Mouse (Mus musculus): ENCODE measurements at regions not wholly inside any gene's neighbourhood (a gene's known extent, or its start where the extent isn't known, plus 50 kb on each side); places are given as distances from the start of the nearest gene placed in this dataset.
A peak's percentile ranks its signal among the peaks of the same experiment; 100 is the strongest.
"Not testable (repeated sequence)": the region's sequence is repeated elsewhere in the genome, so short reads cannot be mapped to it uniquely, and the experiment has no call there.

- peaks cover 2% of the 10 kb centered on the region; the same call in 1 of the 2 replicates for H3K4me1 ChIP-seq (ENCODE audit: insufficient read depth)
- no peak overlapping the region for H3K4me3 ChIP-seq (ENCODE audit: low read depth, low read length)
- H3K9ac ChIP-seq (replicated peaks) = no peak overlapping the region
- H3K27me3 ChIP-seq (ENCODE audit: insufficient read depth, low read length) = no peaks in the 10 kb centered on the region
- H3K36me3 ChIP-seq (replicated peaks; ENCODE audit: insufficient read depth, low read length) = no peaks in the 10 kb centered on the region
- no peaks in the 10 kb centered on the region for H3K9me3 ChIP-seq (ENCODE audit: low read length)
- DNase-seq (no peak), ATAC-seq (no peak)
- no peak overlapping the region for H3K27ac ChIP-seq (ENCODE audit: low read depth)
- H3K4me2 ChIP-seq (ENCODE audit: low read depth, low read length) = no peak overlapping the region
- no peak for TF ChIP-seq EP300 (IDR thresholded peaks at IDR 0.05; ENCODE audit: low read depth)
- no peak for TF ChIP-seq CTCF (IDR thresholded peaks at IDR 0.05; ENCODE audit: low read depth)
Measured at GRCm38 (mm10) chr2:48328204-48328603, 485.7 kb upstream of the Acvr2a start.

- WGBS (ENCODE audit: insufficient replicate concordance) = 30% methylated on average over 10 of the region's 10 CpGs
- H3K9me3 ChIP-seq (ENCODE audit: low read length) = 0 out of 2 replicates have a peak, but pooled peaks cover 3% of the 10 kb centered on the region
- H3K4me3 ChIP-seq (ENCODE audit: low read depth, low read length) = peak overlapping the region; percentile 40
- H3K27me3 ChIP-seq (ENCODE audit: insufficient read depth, low read length) = no peaks in the 10 kb centered on the region
- ATAC-seq = peak; percentile 35
- no peak for DNase-seq
- TF ChIP-seq EP300 (IDR thresholded peaks at IDR 0.05; ENCODE audit: low read depth) (no peak), CTCF (IDR thresholded peaks at IDR 0.05; ENCODE audit: low read depth) (no peak)
- H3K9ac ChIP-seq (replicated peaks) = peak overlapping the region; percentile 46; the same call in 1 of the 2 replicates
- no peak overlapping the region; the same call in 1 of the 2 replicates for H3K27ac ChIP-seq (ENCODE audit: low read depth)
- H3K36me3 ChIP-seq (replicated peaks; ENCODE audit: insufficient read depth, low read length) = no peaks in the 10 kb centered on the region
- peak overlapping the region; percentile 62 for H3K4me2 ChIP-seq (ENCODE audit: low read depth, low read length)
- H3K4me1 ChIP-seq (ENCODE audit: insufficient read depth) = peaks cover 2% of the 10 kb centered on the region; the same call in 1 of the 2 replicates
Measured at GRCm38 (mm10) chr2:48332783-48333182, 481.1 kb upstream of the Acvr2a start.

GRCm38 (mm10) chr2:48348021-48348420 lies 465.9 kb upstream of the Acvr2a start:
- Histone ChIP-seq H3K4me1 (ENCODE audit: insufficient read depth) (no peaks in the 10 kb centered on the region), H3K9ac (replicated peaks) (no peak overlapping the region), H3K27ac (ENCODE audit: low read depth) (no peak overlapping the region), H3K4me3 (ENCODE audit: low read depth, low read length) (no peak overlapping the region), H3K4me2 (ENCODE audit: low read depth, low read length) (no peak overlapping the region), H3K36me3 (replicated peaks; ENCODE audit: insufficient read depth, low read length) (no peaks in the 10 kb centered on the region), H3K9me3 (ENCODE audit: low read length) (no peaks in the 10 kb centered on the region), H3K27me3 (ENCODE audit: insufficient read depth, low read length) (no peaks in the 10 kb centered on the region)
- DNase-seq (no peak), ATAC-seq (no peak)
- TF ChIP-seq EP300 (IDR thresholded peaks at IDR 0.05; ENCODE audit: low read depth) (no peak), CTCF (IDR thresholded peaks at IDR 0.05; ENCODE audit: low read depth) (no peak)
- WGBS (ENCODE audit: insufficient replicate concordance) = 77% methylated on average over 4 of the region's 4 CpGs

GRCm38 (mm10) chr2:48349794-48350193 lies 464.1 kb upstream of the Acvr2a start:
- no peak for DNase-seq
- Histone ChIP-seq H3K36me3 (replicated peaks; ENCODE audit: insufficient read depth, low read length) (no peaks in the 10 kb centered on the region), H3K4me1 (ENCODE audit: insufficient read depth) (no peaks in the 10 kb centered on the region), H3K27ac (ENCODE audit: low read depth) (no peak overlapping the region), H3K4me2 (ENCODE audit: low read depth, low read length) (no peak overlapping the region), H3K9me3 (ENCODE audit: low read length) (no peaks in the 10 kb centered on the region), H3K9ac (replicated peaks) (no peak overlapping the region), H3K4me3 (ENCODE audit: low read depth, low read length) (no peak overlapping the region), H3K27me3 (ENCODE audit: insufficient read depth, low read length) (no peaks in the 10 kb centered on the region)
- TF ChIP-seq CTCF (IDR thresholded peaks at IDR 0.05; ENCODE audit: low read depth) (no peak), EP300 (IDR thresholded peaks at IDR 0.05; ENCODE audit: low read depth) (no peak)
- WGBS (ENCODE audit: insufficient replicate concordance) = 55% methylated on average over 3 of the region's 3 CpGs
- ATAC-seq = no peak

- Histone ChIP-seq H3K36me3 (replicated peaks; ENCODE audit: insufficient read depth, low read length) (no peaks in the 10 kb centered on the region), H3K27me3 (ENCODE audit: insufficient read depth, low read length) (no peaks in the 10 kb centered on the region), H3K4me3 (ENCODE audit: low read depth, low read length) (no peak overlapping the region), H3K27ac (ENCODE audit: low read depth) (no peak overlapping the region), H3K9me3 (ENCODE audit: low read length) (no peaks in the 10 kb centered on the region), H3K4me2 (ENCODE audit: low read depth, low read length) (no peak overlapping the region), H3K4me1 (ENCODE audit: insufficient read depth) (no peaks in the 10 kb centered on the region), H3K9ac (replicated peaks) (no peak overlapping the region)
- no peak for ATAC-seq
- DNase-seq = no peak
- 86% methylated on average over 1 of the region's 1 CpGs for WGBS (ENCODE audit: insufficient replicate concordance)
- TF ChIP-seq EP300 (IDR thresholded peaks at IDR 0.05; ENCODE audit: low read depth) = no peak
- TF ChIP-seq CTCF (IDR thresholded peaks at IDR 0.05; ENCODE audit: low read depth) = no peak
Measured at GRCm38 (mm10) chr2:48350206-48350605, 463.7 kb upstream of the Acvr2a start.

GRCm38 (mm10) chr2:48371572-48371971 lies 442.3 kb upstream of the Acvr2a start:
- H3K27ac ChIP-seq (ENCODE audit: low read depth); H3K4me2 ChIP-seq (ENCODE audit: low read depth, low read length); H3K4me1 ChIP-seq (ENCODE audit: insufficient read depth); H3K4me3 ChIP-seq (ENCODE audit: low read depth, low read length); H3K36me3 ChIP-seq (replicated peaks; ENCODE audit: insufficient read depth, low read length); DNase-seq; H3K9me3 ChIP-seq (ENCODE audit: low read length); ATAC-seq; H3K9ac ChIP-seq (replicated peaks); H3K27me3 ChIP-seq (ENCODE audit: insufficient read depth, low read length): not testable (repeated sequence)
- 55% methylated on average over 4 of the region's 4 CpGs for WGBS (ENCODE audit: insufficient replicate concordance)

- Histone ChIP-seq H3K4me3 (ENCODE audit: low read depth, low read length) (no peak overlapping the region), H3K27ac (ENCODE audit: low read depth) (no peak overlapping the region), H3K4me2 (ENCODE audit: low read depth, low read length) (no peak overlapping the region)
Measured at GRCm38 (mm10) chr2:48373086-48373485, 440.8 kb upstream of the Acvr2a start.

More at GRCm38 (mm10) chr2:48373086-48373485, 440.8 kb upstream of the Acvr2a start:
- Histone ChIP-seq H3K36me3 (replicated peaks; ENCODE audit: insufficient read depth, low read length) (no peaks in the 10 kb centered on the region), H3K9me3 (ENCODE audit: low read length) (no peaks in the 10 kb centered on the region), H3K27me3 (ENCODE audit: insufficient read depth, low read length) (no peaks in the 10 kb centered on the region), H3K4me1 (ENCODE audit: insufficient read depth) (no peaks in the 10 kb centered on the region), H3K9ac (replicated peaks) (no peak overlapping the region)
- DNase-seq (no peak), ATAC-seq (no peak)
- no peak for TF ChIP-seq EP300 (IDR thresholded peaks at IDR 0.05; ENCODE audit: low read depth)
- no peak for TF ChIP-seq CTCF (IDR thresholded peaks at IDR 0.05; ENCODE audit: low read depth)

Measured in liver, postnatal 0 days (tissue).